Mouse (Mus musculus): ENCODE measurements around the gene Casq2.
"Not testable (repeated sequence)": the region's sequence is repeated elsewhere in the genome, so short reads cannot be mapped to it uniquely, and the experiment has no call there.

The Casq2 gene

DNA sequence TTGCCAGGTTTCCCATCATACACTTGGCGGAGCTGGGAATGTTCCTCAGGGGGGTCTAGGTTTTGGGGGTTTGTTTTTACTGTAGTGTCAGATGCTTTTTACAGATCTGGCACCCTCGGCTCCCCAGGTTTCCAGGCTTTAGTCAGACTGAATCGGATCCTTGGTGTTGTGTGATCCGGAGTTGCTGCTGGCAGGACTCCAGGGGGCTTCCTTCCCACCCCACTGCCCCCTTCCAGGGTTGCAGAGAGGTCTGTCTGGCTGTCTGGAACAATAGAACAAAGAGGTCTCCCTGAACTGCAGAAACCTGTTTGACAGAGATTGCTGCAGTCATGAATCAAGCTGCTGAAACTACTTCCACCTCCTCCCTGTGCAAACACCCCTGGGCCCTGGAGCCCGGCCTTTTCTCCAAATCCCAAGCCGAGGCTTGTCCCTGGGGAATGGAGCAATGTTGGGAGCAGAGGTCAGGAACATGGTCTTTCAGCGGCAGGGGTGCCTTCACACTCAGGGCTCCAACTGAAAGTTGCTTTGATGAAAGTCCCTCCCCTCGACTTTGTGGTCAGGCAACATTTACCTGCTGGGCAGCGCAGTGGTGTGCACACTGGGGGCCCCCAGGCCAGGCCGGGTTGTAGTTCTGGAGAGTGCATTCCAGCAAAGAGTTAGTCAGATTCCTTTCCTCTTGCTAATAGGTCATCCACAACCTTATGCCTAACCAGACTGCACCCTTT is 49.3 kb downstream of the Casq2 start:
- DNase-seq (ENCODE audit: low spot score in 2 of 2), result no peak

DNA sequence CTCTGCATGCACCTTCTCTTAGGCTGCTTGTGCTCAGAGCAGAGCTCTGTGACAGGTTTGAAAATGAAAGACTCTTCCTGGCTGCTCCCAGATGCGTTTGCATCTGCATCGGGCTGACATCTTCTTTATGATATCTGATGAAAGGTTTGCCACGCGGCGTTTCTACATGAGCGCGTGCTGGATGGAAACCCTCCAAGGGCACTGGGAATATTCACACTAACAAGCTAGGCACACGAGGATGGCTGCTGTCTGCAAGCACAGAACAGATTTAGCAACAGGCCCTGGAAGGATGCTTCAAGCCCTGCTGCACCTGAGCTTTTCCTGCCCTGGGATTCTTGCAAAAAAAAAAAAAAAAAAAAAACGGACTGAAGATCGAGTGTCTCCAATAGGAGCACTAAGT is 50.9 kb downstream of the Casq2 start:
- DNase-seq (ENCODE audit: low spot score in 2 of 2), result no peak

DNA sequence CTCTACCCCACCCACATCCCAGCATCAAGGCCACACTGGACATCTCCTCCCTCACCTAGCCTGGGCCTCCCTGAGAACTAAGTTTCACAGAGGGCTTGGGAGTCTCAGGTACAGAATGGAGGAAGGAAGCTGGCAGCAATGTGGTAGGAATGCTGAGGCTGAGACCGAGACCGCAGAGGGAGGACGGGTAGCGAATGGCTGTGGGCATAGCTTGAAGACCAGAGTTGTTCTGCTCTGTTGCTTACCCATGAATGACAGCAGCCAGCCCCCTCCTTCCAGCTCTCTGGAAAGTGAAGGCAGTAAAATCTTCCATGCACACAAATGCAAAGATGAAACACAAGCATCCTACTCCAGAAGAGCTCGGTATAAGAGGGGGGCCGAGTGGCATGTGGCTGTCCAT is 52.7 kb downstream of the Casq2 start:
- no peak for DNase-seq (ENCODE audit: low spot score in 2 of 2)

DNA sequence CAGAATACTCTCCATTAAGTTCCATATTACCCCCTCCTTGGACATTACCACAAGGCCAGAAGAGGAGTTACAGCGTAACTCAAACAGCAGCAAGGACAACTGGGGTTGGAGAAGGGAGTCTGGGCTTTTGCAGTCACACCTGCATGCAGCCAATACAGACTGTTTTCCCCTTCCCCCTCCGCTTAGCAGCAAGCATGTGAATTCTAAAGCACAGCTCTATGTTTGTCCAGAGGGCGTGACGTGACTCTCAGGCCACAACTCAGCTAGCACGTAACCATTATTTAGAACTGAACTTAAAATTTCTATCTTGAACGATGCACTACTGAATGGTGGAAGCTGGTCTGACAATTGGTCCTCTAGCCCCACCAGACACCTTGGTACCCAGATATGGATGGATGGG is 54.4 kb downstream of the Casq2 start:
- DNase-seq (ENCODE audit: low spot score in 2 of 2), result no peak

DNA sequence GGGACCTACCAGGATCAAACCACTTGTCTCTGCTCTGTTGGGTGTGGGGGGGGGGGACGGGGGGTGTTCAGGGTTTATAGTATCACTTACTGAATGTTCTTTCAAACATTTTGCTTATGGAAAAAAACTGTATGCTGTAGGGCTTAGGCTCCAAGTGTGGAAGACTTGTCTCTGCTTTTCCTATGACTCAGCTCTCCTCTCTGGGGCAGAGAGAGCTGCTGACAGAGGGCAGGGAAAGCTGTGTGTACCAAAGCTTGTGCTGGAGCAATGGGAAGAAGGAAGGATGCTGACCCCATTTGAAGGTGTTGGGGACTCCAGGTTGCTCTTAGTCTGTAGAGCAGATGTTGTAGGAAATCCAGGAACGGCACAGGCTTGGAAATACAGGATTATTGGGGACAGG is 55.2 kb downstream of the Casq2 start:
- DNase-seq (ENCODE audit: low spot score in 2 of 2), result no peak

DNA sequence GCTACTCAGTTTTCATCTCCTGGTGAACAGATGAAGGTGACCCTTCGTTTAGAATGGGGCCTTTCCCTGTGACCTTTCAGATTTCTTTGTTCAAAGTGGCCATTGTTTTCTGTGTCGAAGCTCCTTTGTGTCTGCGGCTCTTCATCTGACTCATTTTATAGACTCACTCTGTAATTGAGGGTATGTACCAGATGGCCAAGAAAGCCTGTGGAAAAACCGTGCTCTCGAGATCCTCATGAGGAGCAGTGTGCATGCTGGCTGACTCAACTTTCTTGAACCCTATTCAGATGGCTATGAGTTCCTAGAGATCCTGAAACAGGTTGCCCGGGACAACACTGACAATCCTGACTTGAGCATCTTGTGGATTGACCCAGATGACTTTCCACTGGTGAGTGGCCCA is 55.7 kb downstream of the Casq2 start:
- no peak for DNase-seq (ENCODE audit: low spot score in 2 of 2)

DNA sequence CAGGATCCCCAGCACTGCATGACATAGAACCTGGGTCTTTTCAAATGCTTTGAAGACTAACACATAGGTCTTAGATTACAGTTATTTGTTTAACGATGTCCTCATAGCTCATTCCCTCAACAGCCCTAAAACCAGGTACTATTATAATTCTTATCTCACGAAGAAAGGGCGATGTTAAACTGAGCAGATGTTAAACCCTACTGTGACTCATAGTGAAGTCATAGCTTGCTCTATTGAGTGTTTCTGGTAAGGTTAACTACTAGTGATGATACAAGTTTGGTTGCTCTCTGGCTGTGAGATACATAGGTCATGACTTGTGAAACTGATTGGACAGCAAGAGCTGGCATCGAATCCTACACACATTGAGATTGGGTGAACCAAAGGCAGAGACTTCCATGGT is 56.7 kb downstream of the Casq2 start:
- DNase-seq (ENCODE audit: low spot score in 2 of 2), result no peak

DNA sequence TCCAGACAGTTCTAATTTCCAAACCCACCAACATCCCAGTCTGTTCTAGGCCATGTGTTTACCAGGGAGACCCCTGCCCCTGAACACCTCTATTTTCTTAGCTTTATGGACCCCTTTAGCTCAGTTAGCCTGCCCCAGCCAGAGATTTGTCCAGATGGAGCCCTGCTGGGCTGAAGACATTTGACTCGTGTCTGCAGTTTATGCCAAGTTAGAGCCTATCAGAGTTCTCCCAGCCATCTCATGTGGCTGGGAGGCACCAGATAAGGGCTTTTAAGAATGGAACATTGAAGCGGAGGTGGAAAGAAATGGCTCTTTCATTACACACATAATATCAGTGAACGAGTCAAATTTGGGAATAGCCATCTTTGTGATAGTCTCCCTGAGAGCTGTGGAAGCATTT is 57.3 kb downstream of the Casq2 start:
- DNase-seq (ENCODE audit: low spot score in 2 of 2), result no peak

DNA sequence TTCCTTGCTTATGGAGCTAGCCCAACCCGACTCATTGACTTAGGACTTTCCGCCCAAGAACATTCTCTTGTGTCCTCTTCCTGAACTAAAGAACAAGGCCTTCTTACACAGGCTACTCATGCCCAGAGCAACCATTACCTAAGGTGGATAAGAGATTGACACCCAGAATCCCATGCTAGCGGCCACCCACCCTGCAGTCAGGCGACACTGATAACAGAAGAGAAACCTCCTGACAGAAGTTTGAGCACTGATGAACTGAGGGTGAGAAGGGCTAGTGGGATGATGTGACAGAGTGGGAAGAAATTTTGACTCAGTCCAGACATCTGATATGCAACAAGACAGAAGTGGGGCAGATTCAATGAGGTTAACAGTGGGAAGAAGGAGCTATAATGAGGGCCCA is 58.2 kb downstream of the Casq2 start:
- DNase-seq (ENCODE audit: low spot score in 2 of 2), result no peak

DNA sequence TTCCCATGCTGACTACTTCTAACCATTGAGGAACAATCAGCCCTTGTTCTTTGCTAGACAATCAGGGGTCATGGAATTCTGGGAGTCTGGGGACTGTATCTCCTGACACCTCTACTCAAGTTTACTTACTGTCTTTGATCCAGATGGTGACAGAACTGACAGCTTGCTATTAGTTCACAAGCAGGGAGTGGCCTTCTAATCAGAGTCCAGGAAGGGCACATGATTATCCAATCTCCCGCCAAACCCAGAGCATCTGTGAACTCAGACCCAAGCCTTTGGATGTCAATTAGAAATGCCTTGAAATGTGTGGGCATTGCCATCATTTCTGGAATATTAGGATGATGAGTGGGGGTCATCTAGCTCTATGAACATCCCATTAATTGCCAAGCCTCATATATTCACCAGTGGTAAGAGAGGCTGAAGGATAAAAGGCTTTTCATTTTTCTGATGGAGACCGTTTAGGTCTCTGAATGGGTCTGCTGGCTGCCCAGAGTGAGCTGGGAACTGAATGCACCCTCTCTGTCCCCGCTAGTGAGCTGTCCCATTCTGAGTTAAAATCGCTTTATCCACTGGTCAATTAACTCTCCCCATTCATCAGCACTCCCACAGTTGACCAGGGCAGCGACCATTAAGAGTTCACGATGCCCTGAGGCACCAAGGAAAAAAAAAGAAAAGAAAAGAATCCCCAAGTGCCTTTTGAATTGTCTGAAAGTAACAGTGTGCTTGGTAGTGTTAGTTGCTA is 59.6 kb downstream of the Casq2 start:
- DNase-seq (ENCODE audit: low spot score in 2 of 2), result no peak

DNA sequence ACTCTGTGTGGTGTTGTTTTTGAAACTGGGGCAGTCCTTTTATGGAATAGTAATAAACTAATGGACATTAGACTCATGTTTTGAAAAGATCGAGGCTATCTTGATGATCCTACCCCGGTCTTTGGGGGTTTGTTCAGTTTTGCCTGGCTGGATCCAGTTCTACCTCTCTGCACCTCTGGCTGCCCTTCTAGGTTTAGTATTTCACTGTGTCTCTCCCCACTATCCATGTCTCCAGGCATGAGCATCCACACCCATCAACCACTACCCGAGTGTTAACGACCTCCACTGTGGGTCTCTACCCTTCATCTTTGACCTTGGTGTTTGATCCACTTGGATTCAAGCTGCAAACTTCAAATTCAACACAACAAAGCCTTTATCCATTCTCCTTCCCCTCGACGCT is 60.2 kb downstream of the Casq2 start:
- DNase-seq (ENCODE audit: low spot score in 2 of 2), result no peak

DNA sequence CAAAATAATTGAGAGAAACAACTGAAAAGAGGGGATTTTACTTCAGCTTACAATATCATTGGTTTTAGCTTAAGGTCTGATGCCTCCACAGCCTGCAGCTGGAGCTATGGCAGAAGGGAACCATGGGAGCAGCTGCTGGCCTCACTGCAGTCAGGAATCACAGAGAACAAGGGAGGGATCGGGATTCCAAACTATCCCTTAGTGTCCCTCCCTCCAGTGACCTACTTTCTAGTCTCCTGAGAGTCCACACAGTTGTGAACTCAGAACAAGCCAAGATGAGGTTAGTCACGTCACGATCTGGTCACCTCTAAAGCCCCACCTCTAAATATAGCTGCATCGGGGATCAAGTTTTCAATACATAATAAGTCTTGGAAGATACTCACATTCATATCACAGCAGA is 61.0 kb downstream of the Casq2 start:
- DNase-seq (ENCODE audit: low spot score in 2 of 2), result no peak

DNA sequence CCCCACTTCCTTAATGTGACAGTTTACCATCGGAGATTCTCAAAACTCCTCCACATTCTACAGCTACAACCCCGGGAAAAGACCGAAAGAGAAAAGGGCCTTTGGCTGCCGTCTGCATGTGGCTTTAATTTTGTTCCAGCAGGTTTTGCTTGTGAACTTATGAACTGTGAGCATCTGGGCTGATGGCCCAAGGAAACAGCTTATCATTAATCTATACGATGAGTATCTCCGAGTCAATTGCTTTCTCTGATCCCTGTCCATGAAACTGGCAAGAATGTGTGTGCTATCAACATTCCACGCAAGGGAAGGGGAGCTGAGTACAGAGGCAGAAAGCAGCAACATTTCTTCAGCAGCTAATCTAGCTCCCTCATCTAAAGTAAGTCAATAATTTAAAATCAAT is 63.7 kb downstream of the Casq2 start:
- no peak for DNase-seq (ENCODE audit: low spot score in 2 of 2)

DNA sequence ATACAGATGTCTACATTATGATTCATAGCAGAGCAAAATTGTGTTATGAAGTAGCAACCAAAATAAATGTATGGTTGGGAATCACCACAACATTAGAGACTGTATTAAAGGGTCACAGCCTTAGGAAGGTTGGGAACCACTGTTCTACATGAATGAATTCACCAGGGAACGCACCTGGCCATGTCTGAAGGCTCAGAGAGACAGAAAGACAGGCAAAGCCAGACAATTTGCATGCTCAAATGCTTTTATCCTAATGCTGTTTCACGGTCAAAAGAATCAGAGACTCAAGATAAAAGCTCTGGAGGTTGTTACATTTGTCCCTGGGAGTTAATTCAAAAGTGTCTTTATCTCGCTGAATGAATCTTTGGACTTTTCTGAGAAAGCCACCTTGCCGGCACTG is 65.6 kb downstream of the Casq2 start:
- DNase-seq (ENCODE audit: low spot score in 2 of 2), result no peak

DNA sequence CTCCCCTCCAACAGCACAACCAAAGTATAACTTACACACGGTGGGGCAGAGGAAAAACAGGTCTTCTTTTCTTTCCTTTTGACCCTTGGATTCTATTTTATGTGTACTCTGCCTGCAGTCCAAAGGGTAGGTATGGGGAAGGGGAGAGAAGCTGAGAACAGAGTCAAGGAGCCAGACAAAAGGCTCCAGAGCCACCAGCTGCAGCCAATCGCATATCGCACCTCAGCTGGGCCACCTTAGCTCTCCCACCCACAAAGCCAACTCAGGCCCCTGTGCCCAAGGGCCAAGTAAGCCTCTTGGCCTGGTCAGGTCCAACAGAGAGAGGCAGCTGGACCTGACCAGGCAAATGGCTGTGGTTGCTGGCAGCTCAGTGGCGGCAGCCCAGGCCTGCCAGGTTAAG is 66.3 kb downstream of the Casq2 start:
- DNase-seq (ENCODE audit: low spot score in 2 of 2), result no peak

DNA sequence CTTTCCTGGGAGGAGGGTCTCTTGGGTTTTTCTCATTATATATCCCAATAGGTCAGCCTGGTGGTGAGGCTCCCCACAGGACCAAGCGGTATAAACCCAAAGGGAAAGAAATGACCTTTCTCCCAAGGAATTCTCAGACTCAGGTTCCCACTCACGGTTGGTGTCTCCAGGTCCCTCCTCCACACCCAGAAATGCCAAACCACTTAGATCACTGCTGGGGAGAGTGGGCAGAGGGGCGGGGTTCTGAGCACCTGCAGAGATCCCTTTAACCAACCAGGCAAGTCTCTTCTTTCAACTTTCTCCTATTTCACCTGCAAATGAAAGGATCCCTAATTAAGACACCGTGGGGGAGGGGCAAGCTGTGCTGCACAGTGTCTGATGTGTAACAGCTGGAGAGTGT is 66.7 kb downstream of the Casq2 start:
- no peak for DNase-seq (ENCODE audit: low spot score in 2 of 2)

DNA sequence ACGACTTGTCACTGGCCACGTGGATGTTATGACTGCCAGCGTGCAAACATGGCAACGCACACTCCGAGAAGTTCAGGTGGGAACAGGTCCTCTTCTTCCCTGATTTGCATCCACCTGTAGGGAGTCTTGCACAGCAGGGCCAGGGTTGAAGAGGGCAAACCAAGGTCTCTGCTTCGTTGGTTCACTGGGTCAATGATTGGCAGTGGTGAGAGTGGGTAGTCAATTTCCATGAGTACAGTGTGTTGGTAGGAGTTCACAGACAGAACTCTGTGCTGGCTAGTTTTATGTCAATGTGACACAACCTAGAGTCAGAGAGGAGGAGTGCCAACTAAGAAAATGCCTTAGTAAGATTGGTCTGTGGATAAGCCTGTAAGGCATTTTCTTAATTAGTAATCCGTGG is 67.9 kb downstream of the Casq2 start:
- no peak for DNase-seq (ENCODE audit: low spot score in 2 of 2)

DNA sequence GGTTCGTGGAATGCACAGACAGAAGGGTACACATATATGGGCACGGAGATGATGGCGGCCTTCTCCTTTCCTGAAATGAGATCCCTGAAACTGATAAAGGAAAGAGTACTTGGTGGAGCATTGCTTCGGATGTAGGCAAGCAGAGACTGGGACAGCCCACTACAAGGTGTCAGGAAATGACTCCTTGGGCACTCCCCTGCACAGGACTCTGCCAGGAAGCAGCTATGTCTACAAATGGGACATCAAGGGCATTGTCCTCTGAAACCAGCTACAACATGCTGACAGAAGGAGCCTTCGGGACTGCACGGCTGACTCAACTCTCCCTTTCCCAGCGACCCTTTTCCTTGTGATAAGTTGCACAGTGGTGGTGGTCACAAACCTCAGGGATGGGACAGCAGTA is 70.5 kb downstream of the Casq2 start:
- no peak for DNase-seq (ENCODE audit: low spot score in 2 of 2)

DNA sequence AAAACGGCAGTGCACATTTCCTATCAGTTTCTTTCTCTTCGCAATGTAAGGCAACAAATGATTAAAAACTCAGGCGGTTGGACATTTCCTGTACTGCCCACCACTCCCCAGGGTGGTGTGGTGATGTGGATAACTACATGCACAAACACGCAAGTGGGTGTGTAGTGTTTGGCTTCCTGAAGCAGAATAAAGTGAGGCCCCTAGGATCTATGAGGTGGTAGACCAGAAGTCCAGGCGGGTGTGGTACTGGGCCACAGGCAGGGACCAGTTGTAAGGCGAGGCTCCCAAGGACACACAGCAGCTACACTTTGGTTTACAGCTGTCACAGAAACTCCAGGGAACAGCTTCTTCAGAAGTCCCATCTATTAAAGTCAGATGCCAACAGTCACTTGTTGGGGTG is 71.4 kb downstream of the Casq2 start:
- DNase-seq (ENCODE audit: low spot score in 2 of 2), result no peak

DNA sequence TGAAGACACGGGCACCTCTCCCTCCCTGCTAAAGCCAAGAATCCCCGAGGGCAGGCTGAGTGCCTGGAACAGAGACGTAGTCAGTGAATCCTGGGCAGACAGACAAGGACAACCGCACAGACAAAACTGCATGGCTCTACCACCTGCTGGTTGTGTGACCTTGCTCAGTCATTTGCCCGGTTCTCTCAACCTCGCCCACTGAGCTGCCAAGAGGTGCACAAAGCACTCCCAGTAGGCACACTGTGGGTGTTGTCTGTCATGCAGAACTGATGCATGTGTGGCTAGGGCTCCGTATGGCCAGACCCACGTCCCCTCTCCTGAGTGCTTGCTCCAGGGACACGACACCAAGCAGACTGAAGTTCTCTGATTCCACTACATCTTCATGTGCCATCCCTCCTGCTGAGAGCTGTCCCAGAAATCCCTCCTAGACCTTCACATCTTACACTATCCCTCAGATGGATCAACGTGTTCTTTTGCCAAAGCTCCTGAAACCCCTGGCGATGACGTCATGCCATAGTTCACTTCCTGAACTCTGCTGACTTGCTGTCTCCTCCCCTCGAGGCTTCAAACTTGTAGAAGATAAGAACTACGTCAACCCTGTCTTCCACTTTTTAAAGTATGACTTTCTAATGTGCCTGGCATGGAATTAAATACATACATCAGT is 72.7 kb downstream of the Casq2 start:
- no peak for DNase-seq (ENCODE audit: low spot score in 2 of 2)

DNA sequence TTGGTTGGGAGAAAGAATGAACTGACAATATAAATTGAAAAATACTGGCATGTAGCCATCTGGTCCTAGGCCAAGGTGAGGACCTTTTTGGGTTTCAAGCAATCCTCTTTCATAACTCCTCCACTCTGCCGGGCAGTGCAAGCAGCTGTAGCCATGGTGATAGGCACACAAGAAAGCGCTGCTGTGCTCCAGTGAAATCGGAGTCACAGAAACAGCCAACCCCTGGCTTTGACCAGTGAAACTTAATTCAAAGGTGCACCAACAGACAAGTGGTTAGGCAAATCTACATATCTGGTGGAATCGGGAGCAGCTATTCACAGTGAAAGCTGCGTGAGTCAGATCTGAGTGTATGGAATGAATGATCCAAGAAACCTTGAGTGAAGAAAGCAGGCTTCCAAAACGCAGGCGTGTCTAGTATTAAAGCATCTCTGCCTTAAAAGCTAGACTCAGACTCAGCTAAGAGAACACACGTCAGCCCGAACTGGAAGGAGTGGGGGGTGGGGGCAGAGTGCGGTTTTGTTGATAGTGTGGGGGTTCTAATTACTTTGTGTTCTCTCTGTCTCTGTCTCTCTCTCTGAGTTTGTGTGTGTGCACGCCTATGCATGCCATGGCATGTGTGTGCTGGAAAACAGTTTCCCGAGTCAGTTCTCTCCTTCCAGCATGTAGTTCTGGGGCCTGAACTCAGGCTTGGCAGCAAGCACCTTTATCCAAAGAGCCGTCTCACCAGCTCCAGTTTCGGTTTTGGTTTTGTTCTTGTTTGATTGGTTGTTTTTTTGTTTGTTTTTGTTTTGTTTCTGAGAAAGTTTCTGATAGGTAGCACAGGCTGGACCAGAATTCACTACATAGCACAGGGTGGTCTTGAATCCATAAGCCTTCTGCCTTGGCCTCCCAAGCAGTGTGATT is 73.5 kb downstream of the Casq2 start:
- peak; percentile 35 to 43 for DNase-seq (ENCODE audit: low spot score in 2 of 2)

DNA sequence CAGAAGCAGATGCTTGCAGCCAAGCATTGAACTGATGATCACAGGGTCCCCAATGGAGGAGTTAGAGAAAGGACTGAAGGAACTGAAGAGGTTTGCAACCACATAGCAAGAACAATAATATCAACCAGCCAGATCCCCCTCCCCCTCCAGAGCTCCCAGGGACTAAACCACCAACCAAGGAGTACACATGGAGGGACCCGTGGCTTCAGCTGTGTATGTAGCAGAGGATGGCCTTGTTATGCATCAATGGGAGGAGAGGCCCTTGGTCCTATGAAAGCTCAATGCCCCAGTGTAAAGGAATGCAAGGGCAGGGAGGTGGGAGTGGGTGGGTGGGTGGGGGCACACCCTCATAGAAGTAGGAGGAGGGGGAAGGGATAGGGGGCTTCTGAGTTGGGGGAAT is 77.6 kb downstream of the Casq2 start:
- DNase-seq (ENCODE audit: low spot score in 2 of 2), result not testable (repeated sequence)

Measured in right cerebral cortex, postnatal 10 days (tissue).